ENCODE assay signal across 22 mouse cellular contexts in the genomic region with DNA sequence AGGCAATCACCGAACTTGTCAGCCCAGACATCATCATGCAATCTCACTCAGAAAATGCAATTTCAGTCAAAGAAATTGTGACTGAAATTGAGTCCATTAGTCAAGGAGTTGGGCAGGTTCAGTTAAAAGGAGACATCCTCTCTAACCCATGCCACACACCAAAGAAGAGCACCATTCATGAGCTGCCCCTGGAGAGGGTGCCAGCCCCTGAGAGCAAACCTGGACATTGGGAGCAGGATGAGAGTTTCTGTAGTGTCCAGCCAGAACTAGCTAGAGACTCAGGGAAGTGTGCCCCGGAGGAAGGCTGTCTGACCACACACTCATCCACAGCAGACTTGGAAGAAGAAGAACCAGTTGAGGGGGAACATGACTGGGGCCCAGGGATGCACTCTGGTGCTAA. TPM values are rescaled to one million over a fixed set of nuclear protein-coding genes. Genes with fewer than 3 reads are reported as not detected.
DNase-seq lines count a peak whose midpoint lies in the region; ATAC-seq and TF ChIP-seq lines count a peak whose summit lies in the region.
"Had no signal": no experiment of that assay in that cellular context is flagged by ENCODE, and none has a peak within 500 bp of the region (broad histone marks: within the 10 kb centered on the region; RNA-seq: fewer than 3 reads in every experiment).

No protein-coding gene starts in this region.

- 85% methylated on average over 2 of the region's 2 CpGs for whole genome bisulfite sequencing in heart, embryonic 10.5 days
- WGBS in heart, adult 2 months, result 88% methylated on average over 2 of the region's 2 CpGs
- WGBS in neural tube, embryonic 11.5 days, result 99% methylated on average over 2 of the region's 2 CpGs

- peak; percentile 60 for DNase-seq in heart, embryonic 10.5 days (ENCODE audit: low spot score)
- DNase-seq in heart, adult 2 months, result no peak
- DNase-seq in neural tube, embryonic 11.5 days (ENCODE audit: low spot score), result peak; percentile 4
- no peak for DNase-seq in neural tube, embryonic 10.5 days (ENCODE audit: extremely low spot score, low spot score)
- DNase-seq: adrenal gland, adult 2 months; adrenal gland, postnatal 10 days; adrenal gland, postnatal 25 days; cerebellum, adult 11 months; cerebellum, adult 18-20 months; cerebellum, adult 8-10 months; cerebellum, adult 9-11 months; cerebellum, postnatal 14 days; cerebellum, postnatal 36 days; embryo, embryonic 11 days had no signal

- H3K9ac ChIP-seq in heart, adult 2 months (ENCODE audit: low read depth, low read length), result no peak overlapping the region
- H3K9ac ChIP-seq in neural tube, embryonic 11.5 days (ENCODE audit: low read length), result no peak overlapping the region
- H3K9ac ChIP-seq: embryonic facial prominence, embryonic 13.5 days; embryonic facial prominence, embryonic 15.5 days; forebrain, embryonic 12.5 days had no signal

- no peaks in the 10 kb centered on the region for H3K9me3 ChIP-seq in heart, embryonic 10.5 days
- no peaks in the 10 kb centered on the region for H3K9me3 ChIP-seq in neural tube, embryonic 11.5 days (ENCODE audit: control insufficient read depth, low read length)
- H3K9me3 ChIP-seq: embryonic facial prominence, embryonic 13.5 days; embryonic facial prominence, embryonic 15.5 days; forebrain, embryonic 10.5 days; forebrain, embryonic 12.5 days had no signal

- TF ChIP-seq POLR2A in heart, adult 2 months (IDR thresholded peaks at IDR 0.05; ENCODE audit: insufficient read depth, low read depth, low read length), result no peak

- intact Hi-C loops in heart, adult 2 months (cut with DNase I), result no loop called here

- H3K27ac ChIP-seq in heart, embryonic 10.5 days, result no peak overlapping the region
- no peak overlapping the region; the same call in 1 of the 2 replicates for H3K27ac ChIP-seq in heart, adult 2 months
- H3K27ac ChIP-seq in neural tube, embryonic 11.5 days (ENCODE audit: low read depth, low read length), result no peak overlapping the region
- H3K27ac ChIP-seq: embryonic facial prominence, embryonic 13.5 days; embryonic facial prominence, embryonic 15.5 days; forebrain, embryonic 10.5 days; forebrain, embryonic 12.5 days had no signal

- TF ChIP-seq CTCF in heart, adult 2 months (IDR thresholded peaks at IDR 0.05), result no peak

- H3K4me2 ChIP-seq in neural tube, embryonic 11.5 days (ENCODE audit: low read depth), result no peak overlapping the region
- H3K4me2 ChIP-seq: embryonic facial prominence, embryonic 13.5 days; embryonic facial prominence, embryonic 15.5 days; forebrain, embryonic 12.5 days had no signal

- H3K4me3 ChIP-seq in heart, embryonic 10.5 days, result no peak overlapping the region
- no peak overlapping the region for H3K4me3 ChIP-seq in heart, adult 2 months
- H3K4me3 ChIP-seq in neural tube, embryonic 11.5 days (ENCODE audit: low read depth, low read length), result no peak overlapping the region
- H3K4me3 ChIP-seq: embryonic facial prominence, embryonic 13.5 days; embryonic facial prominence, embryonic 15.5 days; erythroblast, embryonic 14.5 days; forebrain, embryonic 10.5 days; forebrain, embryonic 12.5 days had no signal

- no peaks in the 10 kb centered on the region for H3K4me1 ChIP-seq in heart, embryonic 10.5 days
- peaks cover 3% of the 10 kb centered on the region for H3K4me1 ChIP-seq in heart, adult 2 months (ENCODE audit: control insufficient read depth, insufficient read depth, low read length)
- H3K4me1 ChIP-seq in neural tube, embryonic 11.5 days (ENCODE audit: control insufficient read depth, insufficient read depth, low read length), result no peaks in the 10 kb centered on the region
- H3K4me1 ChIP-seq: embryonic facial prominence, embryonic 13.5 days; embryonic facial prominence, embryonic 15.5 days; forebrain, embryonic 10.5 days; forebrain, embryonic 12.5 days had no signal

- ATAC-seq in neural tube, embryonic 11.5 days (ENCODE audit: insufficient read depth, low FRiP score, low TSS enrichment), result no peak
- ATAC-seq: forebrain, embryonic 14.5 days; forebrain, embryonic 16.5 days had no signal

- H3K79me2 ChIP-seq in heart, adult 2 months (replicated peaks; ENCODE audit: control insufficient read depth, insufficient read depth, low read length), result peaks cover 2% of the 10 kb centered on the region; the same call in 1 of the 2 replicates

- H3K27me3 ChIP-seq in heart, embryonic 10.5 days (ENCODE audit: insufficient read depth, poor library complexity, severe bottlenecking), result no peaks in the 10 kb centered on the region
- H3K27me3 ChIP-seq in heart, adult 2 months (ENCODE audit: control insufficient read depth, insufficient read depth, low read length), result no peaks in the 10 kb centered on the region
- no peaks in the 10 kb centered on the region for H3K27me3 ChIP-seq in neural tube, embryonic 11.5 days (ENCODE audit: control insufficient read depth, insufficient read depth, low read length)
- H3K27me3 ChIP-seq: embryonic facial prominence, embryonic 13.5 days; embryonic facial prominence, embryonic 15.5 days; forebrain, embryonic 12.5 days had no signal

- no peak for TF ChIP-seq EP300 in heart, adult 2 months (IDR thresholded peaks at IDR 0.05; ENCODE audit: insufficient read depth, low read depth, low read length)

- peaks cover 66% of the 10 kb centered on the region for H3K36me3 ChIP-seq in heart, embryonic 10.5 days
- peaks cover 39% of the 10 kb centered on the region for H3K36me3 ChIP-seq in heart, adult 2 months (ENCODE audit: control insufficient read depth, insufficient read depth, low read length)
- H3K36me3 ChIP-seq in neural tube, embryonic 11.5 days (ENCODE audit: control insufficient read depth, insufficient read depth, low read length), result no peaks in the 10 kb centered on the region; the same call in 1 of the 2 replicates

RNA-seq across cellular contexts. Expression of a gene that starts 8.8 kb away (rescaled TPM):
- 15.9 and 24.4 TPM in 2 replicates for polyA plus RNA-seq in heart, embryonic 10.5 days (2016; fragmentation: Nextera tagmentation; extraction: Ambion mirVana)
- 100 to 1,000 TPM; 207 to 213 TPM for total RNA-seq in heart, adult 2 months (2021)
- 482 and 483 TPM in 2 replicates for polyA plus RNA-seq in heart, adult 2 months (2012; rRNA removed)
- polyA plus RNA-seq in neural tube, embryonic 11.5 days (2014; fragmentation: Nextera tagmentation; extraction: Ambion mirVana), result 0.41 and 0.43 TPM in 2 replicates
- total RNA-seq: common myeloid progenitor, adult 5-6 weeks had no signal
- polyA plus RNA-seq: erythroblast, embryonic 14.5 days; forebrain, embryonic 16.5 days had no signal

RNA-seq across cellular contexts. Expression of a gene that starts 36.1 kb away (rescaled TPM):
- 2.5 and 3.5 TPM in 2 replicates for polyA plus RNA-seq in heart, embryonic 10.5 days (2016; fragmentation: Nextera tagmentation; extraction: Ambion mirVana)
- 10 to 100 TPM in 1 of 2 experiments, 1 to 10 TPM in 1; 9.2 to 10.6 TPM for total RNA-seq in heart, adult 2 months (2021)
- 19.4 and 20.3 TPM in 2 replicates for polyA plus RNA-seq in heart, adult 2 months (2012; rRNA removed)
- polyA plus RNA-seq in neural tube, embryonic 11.5 days (2014; fragmentation: Nextera tagmentation; extraction: Ambion mirVana), result 19.4 and 20.5 TPM in 2 replicates

RNA-seq across cellular contexts. Expression of a gene that starts 40.0 kb away (rescaled TPM):
- 9.0 and 11.9 TPM in 2 replicates for polyA plus RNA-seq in heart, embryonic 10.5 days (2016; fragmentation: Nextera tagmentation; extraction: Ambion mirVana)
- 10 to 100 TPM; 53.3 to 59.4 TPM for total RNA-seq in heart, adult 2 months (2021)
- 52.3 and 54.0 TPM in 2 replicates for polyA plus RNA-seq in heart, adult 2 months (2012; rRNA removed)
- 18.7 and 21.2 TPM in 2 replicates for polyA plus RNA-seq in neural tube, embryonic 11.5 days (2014; fragmentation: Nextera tagmentation; extraction: Ambion mirVana)

Comparison
In these comparisons a context has a peak if more than half of its experiments do, and no peak if none do; other contexts are left out.
1. DNase-seq: peak in heart, embryonic 10.5 days (single experiment) and neural tube, embryonic 11.5 days (single experiment); none in heart, adult 2 months (0 of 2) and neural tube, embryonic 10.5 days (single experiment).
2. RNA of a gene that starts 8.8 kb away (polyA plus RNA-seq): 482 to 483 TPM in heart, adult 2 months; 15.9 to 24.4 TPM in heart, embryonic 10.5 days and 0.41 to 0.43 TPM in neural tube, embryonic 11.5 days; every median in the first group is over 10 times any median in the second.